Mouse (Mus musculus): ENCODE measurements at regions not wholly inside any gene's neighbourhood (a gene's known extent, or its start where the extent isn't known, plus 50 kb on each side); places are given as distances from the start of the nearest gene placed in this dataset.

DNA sequence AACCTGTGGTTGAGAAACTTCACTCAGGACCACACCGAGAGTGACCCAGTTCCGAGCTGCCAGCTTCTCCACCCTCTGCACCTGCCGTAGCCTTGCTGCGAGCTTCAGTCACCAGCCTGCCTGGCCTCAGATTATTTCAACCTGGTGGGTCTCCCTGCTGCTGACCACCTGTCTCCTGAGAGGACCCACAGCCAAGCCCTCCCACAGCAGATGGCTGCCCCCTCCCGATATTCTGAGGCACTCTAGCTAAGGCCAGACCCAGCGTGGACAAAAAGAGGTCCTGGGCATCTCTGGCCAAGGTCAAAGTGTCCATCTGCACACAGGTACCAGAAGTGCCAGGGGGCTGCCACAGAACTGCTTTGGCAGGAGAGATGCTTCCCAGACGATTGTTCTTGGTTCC, 162.7 kb upstream of the Ctbp2 start:
- intact Hi-C loops (cut with DNase I) = no loop called here
- DNase-seq (ENCODE audit: low spot score in 2 of 2) = no peak

DNA sequence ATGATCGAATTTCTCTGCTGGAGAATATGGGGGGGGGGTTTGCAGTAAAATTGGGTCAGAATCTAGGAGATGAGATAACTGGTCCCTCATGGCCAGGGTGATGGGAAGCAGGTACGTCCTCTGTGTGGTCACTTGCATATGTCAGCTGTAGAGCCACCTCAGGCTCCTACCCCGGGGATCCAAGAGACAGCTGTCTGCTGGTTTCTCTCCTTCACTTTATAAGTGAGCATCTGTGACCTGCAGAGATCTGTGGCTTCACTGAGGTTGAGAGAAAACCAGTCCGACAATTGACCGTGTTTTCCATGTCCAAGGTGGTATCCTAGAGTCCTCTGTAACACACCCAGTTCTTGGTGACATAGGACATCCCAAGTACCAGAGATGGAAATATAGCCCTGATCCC, 162.1 kb upstream of the Ctbp2 start:
- intact Hi-C loops (cut with DNase I) = no loop called here
- DNase-seq (ENCODE audit: low spot score in 2 of 2) = no peak

DNA sequence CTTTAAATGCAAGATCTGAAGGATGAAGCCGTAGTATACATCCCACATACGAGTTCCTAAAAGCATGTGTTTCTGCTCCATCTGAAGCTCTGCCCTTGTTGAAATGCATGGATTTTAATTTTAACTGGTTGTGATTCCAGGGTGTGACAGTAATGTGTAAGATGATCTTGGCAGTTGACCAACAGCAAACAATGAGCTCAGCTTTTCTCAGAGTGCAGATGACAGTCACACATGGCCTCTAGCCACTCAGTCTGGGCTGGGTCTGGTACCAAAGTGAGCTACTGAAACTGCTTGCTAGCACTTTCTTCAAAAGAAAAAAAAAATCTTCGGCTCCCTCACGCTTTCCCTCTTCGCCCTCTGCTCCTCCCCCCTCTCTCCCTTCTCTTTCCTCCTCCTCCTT, 138.0 kb upstream of the Ctbp2 start:
- intact Hi-C loops (cut with DNase I) = no loop called here
- DNase-seq (ENCODE audit: low spot score in 2 of 2) = no peak

DNA sequence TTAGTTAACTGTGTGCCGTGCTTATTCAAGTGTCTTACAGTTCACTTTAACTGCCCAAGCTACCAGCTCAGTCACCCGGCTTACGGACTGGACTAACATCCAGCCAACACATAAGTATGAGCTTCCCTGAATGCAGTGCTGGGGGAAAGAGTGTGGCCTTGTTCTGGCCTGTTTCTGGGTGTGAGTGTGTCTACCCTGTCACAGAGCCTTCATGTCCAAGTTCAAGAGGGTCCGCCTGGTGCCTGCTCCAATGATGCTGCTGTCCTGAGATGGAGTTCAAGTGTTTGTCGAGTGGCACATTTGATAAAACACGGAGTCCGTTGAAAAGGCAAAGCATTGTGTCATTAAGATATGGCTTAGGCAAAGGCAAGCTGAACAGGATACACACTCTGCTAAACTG, 135.0 kb upstream of the Ctbp2 start:
- DNase-seq (ENCODE audit: low spot score in 2 of 2) = no peak
- intact Hi-C loops (cut with DNase I) = no loop called here

DNA sequence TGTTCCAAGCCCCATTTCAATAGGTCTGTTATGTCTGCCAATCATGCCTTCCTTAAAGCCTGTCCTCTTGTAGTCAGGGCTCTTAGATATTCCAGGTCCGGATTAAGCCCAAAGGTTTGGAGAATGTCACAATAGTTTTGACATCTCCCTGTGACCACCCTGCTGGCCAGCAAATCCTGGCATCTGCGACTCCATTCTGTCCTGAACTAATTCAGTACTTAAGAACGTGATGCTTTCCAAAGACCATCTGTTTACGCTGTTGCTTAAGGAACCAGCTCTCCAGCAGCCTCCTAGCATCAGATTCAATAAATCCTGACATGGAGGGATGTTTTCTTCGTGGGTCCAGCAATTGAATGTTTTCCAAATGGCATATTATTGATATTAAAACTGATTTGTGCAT, 132.7 kb upstream of the Ctbp2 start:
- intact Hi-C loops (cut with DNase I) = no loop called here

DNA sequence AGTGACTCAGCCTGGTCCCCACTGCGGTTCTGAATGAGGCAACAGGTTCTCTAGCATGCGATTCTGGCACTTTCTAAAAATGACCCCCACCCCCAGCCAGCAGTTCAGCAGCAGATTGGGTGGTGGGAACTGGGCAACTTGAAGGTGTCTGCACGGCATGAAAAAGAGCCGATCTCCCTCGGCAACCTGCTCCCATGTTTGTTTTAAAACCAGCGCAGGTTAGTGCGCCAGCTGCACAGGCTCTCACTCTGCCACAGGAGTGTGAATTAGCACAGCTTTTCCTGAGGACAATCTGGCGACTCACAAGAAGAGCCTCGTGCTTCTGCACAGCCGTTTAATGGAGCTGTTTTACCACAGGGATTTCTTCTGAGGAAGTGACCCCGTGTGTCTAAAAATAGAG, 120.4 kb upstream of the Ctbp2 start:
- intact Hi-C loops (cut with DNase I) = no loop called here
- DNase-seq (ENCODE audit: low spot score in 2 of 2) = peak; percentile 65 to 69

More for the DNA sequence above, 132.7 kb upstream of the Ctbp2 start:
- DNase-seq (ENCODE audit: low spot score in 2 of 2) = no peak

DNA sequence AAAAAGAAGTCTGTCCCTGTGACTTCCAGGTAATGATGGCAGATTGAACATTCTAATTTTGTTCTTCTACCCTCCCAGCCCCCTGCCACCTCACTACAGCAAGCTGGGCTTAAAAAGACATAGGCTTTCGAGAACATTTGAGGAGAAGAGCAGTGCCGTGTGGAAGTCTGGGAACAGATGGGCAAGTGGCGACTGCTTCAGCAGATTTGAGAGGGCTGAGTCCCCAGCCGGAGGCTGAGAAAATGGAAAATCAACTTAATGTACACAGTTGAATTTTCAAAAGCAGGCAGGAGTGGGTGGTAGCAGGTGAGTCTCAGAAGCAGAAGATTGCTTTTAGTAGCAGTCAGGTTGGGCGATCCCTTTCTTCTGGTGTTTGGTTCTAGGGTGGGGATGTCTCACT, 110.2 kb upstream of the Ctbp2 start:
- peak; percentile 26 to 32 for DNase-seq (ENCODE audit: low spot score in 2 of 2)
- intact Hi-C loops (cut with DNase I) = no loop called here

DNA sequence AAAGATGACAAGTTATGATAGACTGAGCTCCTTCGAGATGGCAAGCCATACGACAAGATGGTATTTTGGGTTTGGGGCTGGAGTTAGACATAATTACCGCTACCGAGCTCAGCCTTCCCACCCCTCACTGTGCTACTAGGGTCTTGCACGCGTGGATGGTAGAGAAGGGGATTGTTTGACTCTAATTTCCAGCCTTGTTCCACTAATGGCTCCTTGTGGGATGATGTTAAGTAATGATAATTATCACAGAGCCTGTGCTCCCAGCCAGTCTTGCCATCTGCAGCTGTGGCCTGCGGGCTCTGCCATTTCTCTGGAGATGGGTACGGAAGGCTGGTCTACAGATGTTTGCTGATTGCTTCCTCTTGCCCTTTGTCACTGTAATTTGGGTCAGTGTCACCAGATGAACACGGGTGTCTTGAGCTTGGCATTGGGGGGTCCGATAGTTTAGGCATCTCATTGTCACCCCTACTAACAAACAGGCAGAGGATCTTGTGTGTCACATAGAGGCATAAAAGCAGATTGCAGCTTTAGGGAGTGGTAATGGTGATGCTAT, 108.8 kb upstream of the Ctbp2 start:
- DNase-seq (ENCODE audit: low spot score in 2 of 2) = no peak
- intact Hi-C loops (cut with DNase I) = no loop called here

DNA sequence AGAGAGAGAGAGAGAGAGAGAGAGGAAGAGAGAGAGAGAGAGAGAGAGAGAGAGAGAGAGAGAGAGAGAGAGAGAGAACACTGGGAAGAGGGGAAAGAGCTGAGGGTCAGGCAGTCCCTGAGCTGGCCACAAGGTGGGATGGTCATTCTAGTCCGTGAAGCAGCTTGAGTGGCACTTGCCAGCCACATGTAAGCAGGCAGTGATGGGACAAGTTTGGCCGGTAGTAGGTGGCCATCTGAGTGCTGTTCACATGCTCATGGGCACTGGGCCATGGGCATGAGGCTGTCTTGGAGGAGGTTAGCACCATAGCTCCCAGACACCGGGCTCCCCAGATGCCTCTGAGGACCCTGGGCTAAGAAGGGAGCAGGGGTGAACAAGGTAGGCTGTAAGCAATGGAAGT, 106.7 kb upstream of the Ctbp2 start:
- intact Hi-C loops (cut with DNase I) = no loop called here
- DNase-seq (ENCODE audit: low spot score in 2 of 2) = no peak

DNA sequence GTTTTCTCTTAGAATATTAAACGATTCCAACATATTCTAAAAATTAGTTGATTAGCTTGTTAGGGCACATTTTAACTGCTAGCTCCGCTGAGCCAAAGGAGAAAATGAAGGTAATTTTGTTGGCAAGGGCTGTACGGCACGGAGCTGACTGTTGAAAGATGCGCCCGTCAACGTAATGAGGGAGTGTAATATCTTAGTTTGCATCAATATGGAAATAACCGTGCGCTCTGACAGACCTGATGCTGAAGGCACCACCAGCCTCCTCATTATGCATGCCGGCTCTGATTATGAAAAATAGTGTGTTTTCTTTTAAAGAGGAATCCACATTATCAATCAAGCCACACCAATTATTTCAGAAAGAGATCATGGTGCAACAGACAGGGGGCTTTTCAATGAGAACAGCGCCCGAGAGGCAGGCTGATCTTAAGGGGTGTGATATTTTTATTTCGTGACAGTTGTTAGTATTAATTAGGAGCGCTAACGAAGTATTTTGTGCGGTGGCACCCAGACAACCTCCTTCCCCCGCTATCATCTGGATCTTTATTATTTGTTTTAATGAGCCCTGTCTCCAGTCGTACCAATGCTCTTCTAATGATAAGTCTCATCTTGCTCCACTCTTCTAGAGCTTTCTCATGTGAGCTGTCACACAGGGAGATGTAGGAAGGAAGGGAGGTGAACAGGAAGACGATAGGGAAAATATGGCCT, 99.9 kb upstream of the Ctbp2 start:
- no peak for DNase-seq (ENCODE audit: low spot score in 2 of 2)
- intact Hi-C loops (cut with DNase I) = no loop called here

DNA sequence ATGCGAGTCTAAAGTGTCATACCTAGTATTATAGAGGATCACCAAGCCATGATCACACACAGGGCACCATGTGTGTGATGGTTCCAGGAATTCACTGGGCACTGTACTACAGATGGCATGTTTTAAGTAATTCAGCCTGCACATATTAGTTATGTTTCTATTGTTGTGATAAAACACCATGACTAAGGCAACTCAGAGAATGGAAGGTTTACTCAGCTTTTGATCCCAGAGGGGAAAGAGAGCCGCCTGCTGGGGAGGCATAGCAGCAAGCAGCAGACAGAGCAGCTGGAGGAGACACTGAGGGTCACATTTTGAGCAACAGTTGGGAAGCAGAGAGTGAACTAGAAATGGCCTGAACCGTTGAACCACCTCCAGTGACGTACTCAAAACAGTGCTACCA, 88.2 kb upstream of the Ctbp2 start:
- no peak for DNase-seq (ENCODE audit: low spot score in 2 of 2)
- intact Hi-C loops (cut with DNase I) = no loop called here

DNA sequence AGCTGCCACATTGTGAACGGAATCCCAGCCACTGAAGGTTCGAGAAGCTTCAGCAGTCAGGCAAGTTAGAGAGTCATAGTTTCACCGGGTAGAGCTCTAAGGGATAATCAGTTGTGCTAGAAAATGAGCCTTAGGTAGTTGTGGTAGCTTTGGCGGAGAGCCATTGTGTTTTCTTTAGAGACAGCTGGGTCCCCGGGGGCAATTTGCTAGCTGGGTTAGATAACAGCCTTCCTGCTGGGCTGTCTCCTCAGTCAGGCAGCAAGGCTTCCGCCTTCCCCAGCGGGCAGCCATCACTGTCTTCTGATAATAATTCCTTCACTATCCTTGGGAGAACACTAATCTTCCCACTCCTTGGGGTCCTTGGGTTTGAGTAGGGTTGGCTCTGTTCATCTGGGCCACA, 81.5 kb upstream of the Ctbp2 start:
- no peak for DNase-seq (ENCODE audit: low spot score in 2 of 2)
- intact Hi-C loops (cut with DNase I) = no loop called here

DNA sequence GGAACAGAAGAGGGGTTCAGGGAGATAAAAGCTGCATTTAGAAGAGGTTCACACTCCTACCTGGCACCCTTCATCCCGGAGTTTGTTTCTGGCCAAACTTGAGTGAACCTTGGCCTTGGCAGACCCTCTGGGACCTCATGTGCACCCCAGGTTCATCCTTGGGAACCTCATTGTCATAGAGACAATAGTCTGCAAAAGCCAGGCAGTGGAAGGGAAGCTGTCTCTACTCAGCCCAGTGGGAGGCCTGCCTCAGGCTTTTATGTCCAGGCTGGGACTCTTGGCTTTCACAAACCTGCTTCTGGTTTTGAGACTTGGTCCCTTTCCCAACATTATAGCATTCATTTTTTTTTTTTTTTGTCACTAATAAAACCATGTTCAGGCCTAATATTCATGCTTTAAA, 80.3 kb upstream of the Ctbp2 start:
- intact Hi-C loops (cut with DNase I) = no loop called here
- DNase-seq (ENCODE audit: low spot score in 2 of 2) = no peak

DNA sequence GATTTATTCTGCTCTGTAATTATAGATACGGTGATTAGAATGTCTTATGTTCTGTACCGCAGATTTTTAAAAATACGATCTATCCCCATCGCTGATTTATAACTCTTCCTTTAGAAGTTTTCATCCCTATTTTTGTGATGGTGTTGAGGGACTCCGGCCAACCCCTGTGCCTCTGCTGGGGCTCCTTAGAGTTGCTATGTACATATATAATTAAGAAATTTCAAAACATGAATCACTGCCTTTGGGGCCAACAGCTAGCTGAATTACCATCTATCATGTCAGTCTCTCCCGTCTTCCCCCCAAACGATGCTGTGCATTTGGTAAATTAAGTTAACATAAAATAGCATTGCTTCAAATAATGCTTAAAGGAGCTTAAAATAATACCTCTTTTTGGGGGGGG, 79.8 kb upstream of the Ctbp2 start:
- no peak for DNase-seq (ENCODE audit: low spot score in 2 of 2)
- intact Hi-C loops (cut with DNase I) = no loop called here

DNA sequence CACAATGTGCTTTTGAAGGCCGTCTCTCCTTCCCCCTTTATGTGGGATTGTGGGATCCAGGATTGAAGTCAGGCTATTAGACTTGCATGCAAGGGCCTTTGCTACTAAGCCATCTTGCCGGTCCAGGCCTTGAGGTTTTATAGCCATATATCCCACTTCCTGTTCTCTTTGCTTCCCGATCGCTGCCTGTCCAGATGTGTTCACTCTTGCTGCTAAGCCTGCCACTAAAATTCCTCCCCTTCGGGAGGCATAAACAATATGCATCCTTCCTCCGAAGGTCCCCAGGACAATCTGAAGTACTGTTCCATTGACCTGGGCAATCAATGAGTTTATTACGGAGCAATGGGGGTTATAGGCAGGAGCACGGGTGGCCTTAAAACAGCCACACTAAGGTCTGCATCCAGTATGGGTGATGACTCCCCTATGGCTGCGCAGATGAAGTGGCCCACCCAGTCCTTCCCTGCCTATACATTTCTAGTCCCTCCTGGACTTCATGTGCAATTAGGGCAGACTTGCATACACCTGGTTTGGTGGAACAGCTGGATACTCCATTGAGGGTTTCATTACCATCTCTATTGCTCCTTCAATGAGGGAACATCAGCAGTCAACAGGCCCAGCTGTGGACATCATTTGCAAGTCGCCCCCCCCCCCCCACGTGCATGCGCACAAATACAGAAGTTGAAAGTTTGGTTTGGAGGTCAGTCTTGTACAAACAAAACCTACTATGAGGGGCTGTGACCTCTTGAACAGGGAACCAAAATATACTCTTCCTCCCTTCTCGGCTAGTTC, 78.1 kb upstream of the Ctbp2 start:
- DNase-seq (ENCODE audit: low spot score in 2 of 2) = no peak
- intact Hi-C loops (cut with DNase I) = no loop called here

DNA sequence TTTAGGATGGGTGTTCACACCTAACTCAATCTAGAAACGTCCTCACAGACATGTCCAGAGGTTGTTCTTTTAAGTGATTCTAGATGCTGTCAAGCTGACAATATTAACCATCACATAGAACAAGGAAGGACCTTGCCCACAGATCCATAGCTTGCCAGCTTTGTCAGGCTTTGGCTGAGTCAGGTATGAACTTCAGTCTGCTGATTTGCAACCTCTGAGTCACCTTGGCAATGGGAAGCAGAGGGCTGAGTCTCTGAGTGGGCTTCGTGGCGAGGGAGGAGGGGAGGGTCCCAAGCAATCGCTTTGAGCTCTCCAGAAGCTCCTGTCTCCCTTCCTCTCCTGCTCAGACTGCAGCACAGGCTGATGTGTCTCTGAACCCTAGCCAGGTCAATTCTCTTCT, 74.9 kb upstream of the Ctbp2 start:
- no peak for DNase-seq (ENCODE audit: low spot score in 2 of 2)
- intact Hi-C loops (cut with DNase I) = no loop called here

DNA sequence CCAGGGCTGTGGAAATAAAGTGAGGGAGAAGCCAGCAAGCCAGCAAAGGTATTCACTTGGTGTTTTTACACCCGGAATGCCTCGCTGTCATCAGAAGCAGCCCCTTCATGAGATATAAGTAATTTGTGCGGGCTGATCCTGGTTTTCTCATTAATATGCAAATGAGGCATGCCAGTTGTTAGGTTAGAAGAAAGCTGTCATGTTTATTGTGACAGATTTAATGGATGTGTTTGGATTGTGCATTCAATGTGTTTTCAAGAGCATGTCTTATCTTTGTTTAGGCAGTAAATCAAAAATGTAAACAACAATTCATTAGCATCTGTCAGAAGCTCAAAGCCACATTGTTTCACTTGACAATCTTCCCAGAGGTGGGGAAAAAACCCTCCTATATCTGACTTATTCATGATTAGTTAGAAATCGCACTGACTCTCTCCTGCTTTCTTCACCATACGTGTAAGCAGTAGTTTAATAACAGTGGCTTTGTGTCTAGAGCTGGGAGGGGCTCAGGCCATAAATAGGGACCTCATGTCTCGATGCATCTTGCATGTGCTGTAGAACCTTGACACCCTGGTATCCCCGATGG, 65.8 kb upstream of the Ctbp2 start:
- DNase-seq (ENCODE audit: low spot score in 2 of 2) = no peak
- intact Hi-C loops (cut with DNase I) = no loop called here

DNA sequence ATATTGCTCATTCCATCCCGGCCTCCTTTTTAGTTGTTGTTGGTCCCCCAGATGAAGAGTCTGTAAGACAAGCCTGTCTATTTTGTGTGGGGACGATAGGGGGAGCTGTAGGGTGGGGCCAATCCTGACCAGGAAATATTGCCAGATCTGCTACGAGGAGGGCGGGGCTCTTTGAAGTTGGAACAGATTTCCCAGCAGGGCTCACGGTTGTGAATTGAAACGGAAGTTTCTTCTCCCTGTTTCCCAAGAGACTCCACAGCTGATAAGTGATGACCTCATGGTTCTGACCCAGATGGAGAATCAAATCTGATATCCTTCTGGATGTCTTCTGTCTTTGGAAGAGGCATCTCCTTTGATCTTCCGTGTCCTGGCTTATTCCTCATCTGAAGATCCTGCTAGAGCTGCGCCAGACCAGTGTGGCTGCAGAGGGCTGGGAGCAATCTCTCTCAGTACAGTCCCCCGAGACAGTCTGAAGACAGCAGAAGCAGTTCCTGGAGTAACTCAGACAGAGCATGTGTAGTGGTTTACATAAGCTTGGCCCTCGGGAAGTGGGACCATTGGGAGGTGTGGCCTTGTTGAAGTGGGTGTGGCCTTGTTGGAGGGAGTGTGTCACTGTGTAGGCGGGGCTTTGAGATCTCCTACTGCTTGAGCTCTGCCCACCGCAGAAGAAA, 61.9 kb upstream of the Ctbp2 start:
- intact Hi-C loops (cut with DNase I) = no loop called here
- DNase-seq (ENCODE audit: low spot score in 2 of 2) = peak; percentile 10 to 12

DNA sequence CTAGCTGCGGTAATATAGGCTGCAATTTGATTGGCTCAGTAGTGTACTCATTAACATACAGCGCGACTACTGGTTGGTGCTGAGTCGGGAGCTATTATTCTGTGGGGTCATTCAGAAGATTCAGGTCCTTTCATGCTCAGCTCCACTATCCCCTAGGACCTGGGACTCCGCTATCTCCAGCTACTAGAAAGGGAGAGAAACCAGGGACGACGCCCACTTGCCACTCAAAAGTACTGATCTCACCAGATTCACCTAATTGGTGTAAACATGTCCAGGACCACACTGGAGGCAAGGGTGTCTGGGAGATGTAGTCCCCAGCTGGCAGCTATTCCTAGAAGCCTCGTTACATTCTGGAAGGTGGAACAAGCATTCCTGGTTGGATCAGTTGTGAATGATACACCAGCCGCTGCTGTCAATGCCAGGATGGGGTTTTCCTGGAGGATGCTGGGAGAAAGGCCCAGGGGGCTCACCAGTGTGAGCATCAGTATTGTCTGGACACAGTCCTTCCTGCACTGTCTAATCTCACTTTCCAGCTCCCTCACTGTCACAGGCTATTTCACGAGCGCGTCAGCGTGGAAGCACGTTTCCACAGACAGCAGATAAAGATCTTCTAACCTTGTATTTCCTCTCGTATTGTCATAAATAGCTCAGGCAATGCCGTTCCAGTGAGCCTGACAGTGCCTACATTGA, 60.9 kb upstream of the Ctbp2 start:
- intact Hi-C loops (cut with DNase I) = no loop called here
- DNase-seq (ENCODE audit: low spot score in 2 of 2) = no peak

DNA sequence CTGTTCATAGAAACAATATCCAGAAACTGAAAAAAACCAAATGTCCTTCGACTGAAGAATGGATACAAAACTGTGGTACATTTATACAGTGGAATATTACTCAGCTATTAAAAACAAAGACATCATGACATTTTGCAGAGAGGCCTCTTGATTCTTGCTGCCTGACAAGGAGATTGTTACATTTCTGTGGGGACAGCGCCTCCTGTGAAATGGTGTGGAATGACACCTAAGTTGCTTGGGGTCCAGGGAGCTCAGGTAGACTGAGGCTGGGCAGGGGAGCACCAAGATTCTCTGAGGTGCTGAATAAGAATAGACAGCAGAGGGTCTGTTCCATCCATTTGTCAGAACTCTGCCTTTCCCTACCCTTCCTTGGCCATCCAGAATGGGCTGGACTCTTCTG, 57.2 kb upstream of the Ctbp2 start:
- DNase-seq (ENCODE audit: low spot score in 2 of 2) = no peak
- intact Hi-C loops (cut with DNase I) = no loop called here

Data from left cerebral cortex, postnatal 36 days (tissue).